Mouse (Mus musculus) T-cell, adult 2 months (primary cell): Measurements from ENCODE around the gene P3h4.

Experiments
- DNase-seq: peaks from one replicate; pipeline ENCODE4 v3.0.0; 2022; ENCODE audit warnings: low spot score

P3h4 gene

GRCm38 (mm10) chr11:100408835-100409462, 5.7 kb downstream of the P3h4 start:
- DNase-seq = no peak

GRCm38 (mm10) chr11:100408076-100408834, 6.4 kb downstream of the P3h4 start:
- peak; percentile 56 for DNase-seq

DNA sequence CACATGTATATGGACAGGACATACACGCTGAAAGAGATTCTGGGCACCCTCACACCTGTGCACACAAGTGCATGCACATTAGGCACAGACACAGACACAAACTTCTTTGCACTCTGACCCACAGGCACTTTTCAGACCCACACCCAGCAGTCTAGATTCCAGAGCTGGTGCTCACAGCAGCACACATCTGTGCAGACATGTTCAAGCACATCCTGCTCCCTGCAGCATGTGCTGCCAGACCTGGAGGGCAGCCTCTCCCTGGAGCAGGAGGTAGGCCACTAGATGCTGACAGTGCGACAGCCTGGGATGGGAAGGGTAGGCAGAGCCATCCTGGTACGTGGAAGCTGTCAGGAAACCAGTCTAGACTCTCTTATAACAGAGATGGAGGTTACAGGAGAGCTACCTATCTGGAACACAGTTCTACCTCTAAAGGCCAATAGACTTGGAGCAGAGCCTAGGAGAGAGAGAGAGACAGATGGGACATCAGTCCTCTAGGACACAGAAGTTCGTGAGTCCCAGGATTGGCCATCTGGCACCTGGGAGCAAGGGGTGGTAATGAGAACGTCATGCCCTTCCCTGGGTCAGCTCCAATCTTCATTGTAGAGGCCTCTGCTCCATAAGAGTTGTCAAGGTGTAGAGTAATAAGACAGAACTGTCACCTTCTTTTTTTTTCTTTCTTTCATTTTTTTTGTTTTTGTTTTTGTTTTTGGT, 7.5 kb downstream of the P3h4 start:
- no peak for DNase-seq

GRCm38 (mm10) chr11:100406273-100406672, 8.4 kb downstream of the P3h4 start:
- no peak for DNase-seq

- no peak for DNase-seq
Measured at GRCm38 (mm10) chr11:100404456-100405074, 10.1 kb downstream of the P3h4 start.

GRCm38 (mm10) chr11:100403445-100404134, 11.0 kb downstream of the P3h4 start:
- no peak for DNase-seq

- no peak for DNase-seq
Measured at GRCm38 (mm10) chr11:100402682-100403081, 12.0 kb downstream of the P3h4 start.

DNA sequence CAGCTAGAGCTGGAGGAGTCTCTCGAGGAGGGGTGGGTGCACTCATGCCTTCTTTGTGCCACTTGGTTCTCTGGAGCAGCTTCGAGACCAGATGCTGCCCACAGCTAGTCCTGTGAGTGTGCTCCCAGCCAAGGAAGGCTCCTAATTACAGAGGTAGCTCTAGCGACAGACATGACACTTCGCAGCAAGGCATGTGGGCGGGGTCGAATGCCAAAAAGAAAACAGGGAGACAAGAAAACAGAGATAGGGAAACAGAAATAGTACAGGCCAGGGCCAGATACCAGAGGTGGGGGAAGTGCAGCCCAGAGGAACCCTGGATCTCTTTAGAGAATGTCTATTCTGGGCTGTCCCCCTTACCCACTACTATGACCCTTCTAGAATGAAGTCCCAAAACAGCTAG, 12.4 kb downstream of the P3h4 start:
- no peak for DNase-seq

DNA sequence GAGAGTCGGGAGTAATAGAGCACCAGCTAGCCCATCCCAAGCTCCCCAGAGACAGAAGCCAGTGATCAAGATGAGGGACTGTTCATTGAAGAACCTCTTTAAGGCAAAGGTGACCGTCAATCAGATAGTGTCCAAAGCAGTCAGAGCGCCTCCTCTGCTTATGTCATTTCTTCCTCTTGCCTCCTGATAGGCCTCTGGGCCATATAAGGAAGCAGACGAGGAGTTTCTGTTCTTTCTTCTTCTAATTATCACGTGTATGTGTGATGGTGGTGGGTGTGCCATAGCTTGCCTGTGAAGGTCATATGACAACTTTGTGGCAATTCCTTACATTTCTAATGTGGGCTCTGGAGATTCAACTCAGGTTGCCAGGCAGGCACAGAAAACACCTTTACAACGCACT, 13.8 kb downstream of the P3h4 start:
- no peak for DNase-seq

GRCm38 (mm10) chr11:100399727-100400538, 14.7 kb downstream of the P3h4 start:
- no peak for DNase-seq

- DNase-seq = peak; percentile 43
Measured at GRCm38 (mm10) chr11:100399320-100399719, 15.3 kb downstream of the P3h4 start.

GRCm38 (mm10) chr11:100398517-100398916, 16.1 kb downstream of the P3h4 start:
- no peak for DNase-seq

GRCm38 (mm10) chr11:100397600-100398389, 16.8 kb downstream of the P3h4 start, which contains the start of gene Jup:
Jup (minus strand) TSS chr11:100397763.
- DNase-seq = peak; percentile 92

- DNase-seq = no peak
Measured at GRCm38 (mm10) chr11:100396886-100397599, 17.6 kb downstream of the P3h4 start.

DNA sequence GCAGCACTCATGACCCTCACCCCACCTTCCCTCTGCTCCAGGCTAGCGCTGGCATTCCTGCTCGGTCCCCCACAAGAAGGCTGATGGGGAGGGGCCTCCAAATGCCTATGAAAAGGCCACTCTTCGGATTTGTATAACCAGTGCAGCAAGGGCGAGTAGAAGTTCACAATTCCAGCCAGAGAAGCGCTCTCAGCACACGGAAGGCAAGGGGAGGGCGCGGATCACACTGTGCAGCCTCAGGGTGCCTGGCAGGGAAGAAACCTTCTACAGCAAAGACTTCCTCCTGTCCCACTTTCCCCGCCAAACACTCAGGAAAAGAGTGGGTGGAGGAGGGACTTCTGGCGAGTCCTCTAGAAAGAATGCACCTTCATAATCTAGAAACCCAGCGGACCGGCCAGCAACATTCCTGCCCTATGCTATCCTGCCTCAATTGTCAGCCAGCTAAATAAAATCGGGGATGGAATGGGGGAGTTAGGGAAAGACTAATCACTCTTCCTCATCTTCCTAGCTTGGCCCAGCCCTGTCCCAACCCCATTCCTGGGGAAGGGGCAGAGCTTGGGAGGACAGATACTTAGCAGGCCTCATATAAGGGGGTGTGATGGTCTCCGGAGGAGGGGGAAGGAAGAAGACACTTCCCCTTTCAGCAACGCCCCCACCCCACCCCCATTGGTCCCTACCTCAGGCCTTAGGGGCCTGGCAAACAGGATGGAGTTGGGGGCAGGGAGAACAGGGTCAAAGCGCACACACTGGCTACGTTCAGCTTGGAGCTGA, 18.6 kb downstream of the P3h4 start:
- DNase-seq = no peak

DNA sequence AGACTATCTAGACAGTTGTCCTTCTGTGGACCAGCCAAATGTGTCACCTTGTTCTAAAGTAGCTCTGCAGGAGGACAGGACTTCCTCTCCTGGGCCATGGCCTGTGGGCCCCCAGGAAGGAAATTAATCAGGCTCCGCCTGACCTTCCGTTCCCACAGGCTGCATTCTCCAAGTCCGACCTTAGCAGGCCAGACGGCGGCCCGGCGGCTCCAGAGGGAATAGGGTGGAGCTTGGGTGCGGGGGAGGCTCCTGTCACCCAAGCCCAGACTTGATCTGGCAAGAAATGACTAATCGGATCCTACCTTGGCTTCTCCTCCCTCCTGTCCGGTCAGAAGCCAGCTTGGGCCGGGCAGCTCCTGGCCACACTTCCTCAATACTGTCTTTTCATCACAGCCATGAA, 19.4 kb downstream of the P3h4 start:
- no peak for DNase-seq

DNA sequence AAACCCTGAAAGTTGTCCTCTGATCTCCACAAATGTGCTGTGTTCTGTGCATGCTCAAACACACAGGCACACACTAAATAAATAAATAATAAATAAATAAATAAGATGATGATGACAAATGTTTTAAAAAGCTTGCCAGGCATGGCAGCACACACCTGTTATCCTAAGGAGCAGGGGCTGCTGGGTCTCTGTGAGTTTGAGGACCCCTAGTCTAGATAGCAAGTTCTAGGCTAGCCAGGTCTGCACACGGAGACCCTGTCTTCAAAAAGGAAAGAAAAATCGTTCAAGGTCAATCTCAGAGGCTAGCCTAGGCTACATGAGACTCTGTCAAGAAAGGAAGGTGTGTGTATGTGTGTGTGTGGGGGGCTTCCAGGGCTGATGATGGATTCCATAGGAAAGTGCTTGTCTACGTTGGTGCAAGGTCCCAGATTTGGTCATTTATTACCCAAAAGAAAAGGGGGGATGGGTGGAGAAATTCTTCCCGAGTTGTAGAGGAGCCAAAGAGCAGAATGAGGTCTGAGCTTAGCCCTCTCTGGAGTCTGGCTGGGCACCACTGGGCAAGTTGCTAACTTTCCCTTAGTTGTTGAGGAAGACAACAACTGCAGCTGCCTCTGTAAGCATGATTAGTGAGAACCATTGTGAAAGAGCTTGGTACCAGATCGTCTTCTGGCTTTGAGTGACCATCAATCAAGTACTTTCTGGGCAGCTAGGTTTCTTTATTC, 20.1 kb downstream of the P3h4 start:
- DNase-seq = no peak

- DNase-seq = peak; percentile 37
Measured at GRCm38 (mm10) chr11:100393733-100394132, 20.9 kb downstream of the P3h4 start.
